Mouse (Mus musculus) heart, postnatal 10 days (tissue): Measurements from ENCODE around the gene Sh2d2a. TPM values are rescaled to one million over a fixed set of nuclear protein-coding genes. Genes with fewer than 3 reads are reported as not detected.

ENCODE experiments used
- total RNA-seq, 2 experiments: library from RNA; stranded (reverse); gene quantifications; 2 replicates each; pipeline ENCODE4 v1.2.3; 2021

Sh2d2a gene
- total RNA-seq, 2 experiments from 2014 or later, result 0.10 to 0.31 TPM

Other genes starting within 250 kb of the Sh2d2a start
- gene Arhgef11, start 229.2 kb upstream of the Sh2d2a start, total RNA-seq, result 10 to 100 TPM; 23.0 to 23.1 TPM
- under 1 TPM; 0.29 to 0.50 TPM for gene Lrrc71, start 98.1 kb upstream of the Sh2d2a start, total RNA-seq
- under 1 TPM; 0.15 to 0.29 TPM for gene Ntrk1, start 51.6 kb upstream of the Sh2d2a start, total RNA-seq
- gene Insrr, start 49.8 kb upstream of the Sh2d2a start, total RNA-seq, result under 1 TPM; 0.20 to 0.55 TPM
- gene Pear1, start 22.4 kb upstream of the Sh2d2a start, total RNA-seq, result 10 to 100 TPM; 29.5 to 30.7 TPM
- 10 to 100 TPM; 54.8 to 56.2 TPM for gene Prcc, start 38.9 kb downstream of the Sh2d2a start, total RNA-seq
- 100 to 1,000 TPM; 106 to 112 TPM for gene Hdgf, start 59.6 kb downstream of the Sh2d2a start, total RNA-seq
- 10 to 100 TPM; 60.5 to 75.5 TPM for gene Mrpl24, start 72.8 kb downstream of the Sh2d2a start, total RNA-seq
- gene Isg20l2, start 83.6 kb downstream of the Sh2d2a start, total RNA-seq, result 10 to 100 TPM; 16.2 to 18.9 TPM
- 1 to 10 TPM; 6.8 to 7.0 TPM for gene Rrnad1, start 84.0 kb downstream of the Sh2d2a start, total RNA-seq
- gene Crabp2, start 101.9 kb downstream of the Sh2d2a start, total RNA-seq, result under 1 TPM; 0.57 to 0.81 TPM
- 10 to 100 TPM; 56.4 to 62.4 TPM for gene Nes, start 124.3 kb downstream of the Sh2d2a start, total RNA-seq
- gene Bcan, start 153.5 kb downstream of the Sh2d2a start, total RNA-seq, result under 1 TPM in 1 of 2 experiments, not detected in 1; 0.17 TPM
- not detected for gene Hapln2, start 180.8 kb downstream of the Sh2d2a start, total RNA-seq
- gene Gpatch4, start 196.4 kb downstream of the Sh2d2a start, total RNA-seq, result 1 to 10 TPM; 7.2 to 8.4 TPM
- gene Naxe, start 211.7 kb downstream of the Sh2d2a start, total RNA-seq, result 10 to 100 TPM; 76.5 to 86.4 TPM
- not detected for gene Ttc24, start 231.5 kb downstream of the Sh2d2a start, total RNA-seq
- gene Iqgap3, start 235.2 kb downstream of the Sh2d2a start, total RNA-seq, result 10 to 100 TPM; 15.6 to 19.3 TPM